Mouse (Mus musculus) intestine, postnatal 0 days (tissue): ENCODE data around the gene Chn2. TPM values are rescaled to one million over a fixed set of nuclear protein-coding genes. Genes with fewer than 3 reads are reported as not detected.

Source experiments
- ATAC-seq: fragments of 200-750 bp; cut with Nextera tagmentation; 2 replicates; pipeline ENCODE4 v1.8.0; 2017; ENCODE audit warnings: mild to moderate bottlenecking, moderate TSS enrichment, moderate library complexity
- H3K27ac ChIP-seq: fragments of 300-500 bp; sonication (generic); 2 replicates; pipeline ENCODE4 v1.5.1; 2014; ENCODE audit warnings: mild to moderate bottlenecking, low read depth, low read length, moderate library complexity
- H3K27me3 ChIP-seq: fragments of 300-500 bp; sonication (generic); replicated peaks from 2 replicates; pipeline ENCODE4 v1.6.1; 2014; ENCODE audit warnings: low read length, mixed read lengths; ENCODE audit not compliant: control insufficient read depth, insufficient read depth
- H3K36me3 ChIP-seq: fragments of 300-500 bp; sonication (generic); 2 replicates; pipeline ENCODE4 v1.6.1; 2014; ENCODE audit warnings: mild to moderate bottlenecking, moderate library complexity; ENCODE audit not compliant: control insufficient read depth, insufficient read depth
- H3K4me1 ChIP-seq: fragments of 300-500 bp; sonication (generic); replicated peaks from 2 replicates; pipeline ENCODE4 v1.6.1; 2014; ENCODE audit warnings: antibody characterized with exemption, low read length, mixed read lengths; ENCODE audit not compliant: control insufficient read depth, insufficient read depth
- H3K4me2 ChIP-seq: fragments of 300-500 bp; sonication (generic); replicated peaks from 2 replicates; pipeline ENCODE4 v1.6.1; 2014; ENCODE audit warnings: low read depth, mild to moderate bottlenecking, moderate library complexity
- H3K4me3 ChIP-seq: fragments of 300-500 bp; sonication (generic); 2 replicates; pipeline ENCODE4 v1.5.1; 2014; ENCODE audit warnings: low read depth, low read length
- H3K9ac ChIP-seq: fragments of 300-500 bp; sonication (generic); 2 replicates; pipeline ENCODE4 v1.6.1; 2014; ENCODE audit warnings: mild to moderate bottlenecking, low read depth, low read length
- H3K9me3 ChIP-seq: fragments of 300-500 bp; sonication (generic); 2 replicates; pipeline ENCODE4 v1.6.1; 2016; ENCODE audit warnings: mixed run types; ENCODE audit not compliant: control insufficient read depth
- CTCF ChIP-seq: sonication (generic); IDR thresholded peaks from 2 replicates; pipeline ENCODE4 v1.5.1; 2016; ENCODE audit warnings: low read depth, mild to moderate bottlenecking, control low read depth, antibody characterized with exemption, moderate library complexity
- WGBS: fragments of 180-500 bp; shearing (Covaris S2); extraction: QIAGEN DNeasy Blood & Tissue Kit; methylation state at CpG from one replicate; pipeline ENCODE4 v1.1.7; 2014; 5-methylcytosine and 5-hydroxymethylcytosine counted together
- polyA plus RNA-seq: library from polyadenylated mRNA; unstranded; fragments of >200 nt; fragmentation: Nextera tagmentation; extraction: Ambion mirVana; gene quantifications from 2 replicates; pipeline ENCODE4 v1.2.1, GENCODE M21; 2015

Gene Chn2
- polyA plus RNA-seq, 1 experiment from 2014 or later: 19.6 TPM

GRCm38 (mm10) chr6:54085009-54085408 is 45.7 kb downstream of the Chn2 start:
- peak; percentile 83 for ATAC-seq
- Histone ChIP-seq H3K9ac (no peak overlapping the region), H3K27me3 (no peaks in the 10 kb centered on the region), H3K36me3 (no peaks in the 10 kb centered on the region), H3K4me2 (no peak overlapping the region), H3K4me3 (no peak overlapping the region), H3K9me3 (no peaks in the 10 kb centered on the region), H3K27ac (no peak overlapping the region), H3K4me1 (no peaks in the 10 kb centered on the region)
- 67% methylated on average over 9 of the region's 9 CpGs for WGBS
- no peak for TF ChIP-seq CTCF

DNA sequence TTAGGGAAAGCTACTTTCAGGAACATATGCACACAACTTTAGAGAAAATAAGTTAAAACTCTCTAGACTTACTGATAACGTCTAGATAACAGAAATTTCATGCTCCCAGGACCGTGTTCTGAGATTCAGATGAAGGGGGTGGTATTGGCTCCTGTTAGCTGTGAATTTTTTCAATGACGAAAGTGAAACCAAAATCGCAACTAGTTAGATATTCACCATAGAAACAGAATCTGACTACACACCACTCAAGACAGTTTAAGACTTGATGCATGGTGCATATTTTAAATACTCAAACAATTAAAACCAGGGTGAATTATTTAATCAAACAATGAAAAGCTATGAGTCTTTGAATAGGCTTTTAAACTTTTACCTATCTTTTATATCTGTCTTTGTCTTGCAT is 48.8 kb downstream of the Chn2 start:
- TF ChIP-seq CTCF: no peak
- H3K36me3 ChIP-seq: no peaks in the 10 kb centered on the region
- no peaks in the 10 kb centered on the region for H3K4me1 ChIP-seq
- H3K9ac ChIP-seq: no peak overlapping the region
- WGBS: 48% methylated on average over 4 of the region's 4 CpGs
- H3K4me2 ChIP-seq: no peak overlapping the region
- H3K4me3 ChIP-seq: no peak overlapping the region
- H3K27me3 ChIP-seq: no peaks in the 10 kb centered on the region
- no peak overlapping the region for H3K27ac ChIP-seq
- no peaks in the 10 kb centered on the region for H3K9me3 ChIP-seq
- ATAC-seq: no peak

GRCm38 (mm10) chr6:54090822-54091221 is 51.5 kb downstream of the Chn2 start:
- Histone ChIP-seq H3K9me3 (no peaks in the 10 kb centered on the region), H3K27ac (no peak overlapping the region), H3K4me1 (no peaks in the 10 kb centered on the region), H3K9ac (no peak overlapping the region), H3K4me3 (no peak overlapping the region), H3K4me2 (no peak overlapping the region), H3K36me3 (no peaks in the 10 kb centered on the region), H3K27me3 (no peaks in the 10 kb centered on the region)
- 28% methylated on average over 3 of the region's 3 CpGs for WGBS
- ATAC-seq: no peak
- TF ChIP-seq CTCF: no peak

GRCm38 (mm10) chr6:54092920-54093319 is 53.6 kb downstream of the Chn2 start:
- Histone ChIP-seq H3K9ac (no peak overlapping the region), H3K4me2 (no peak overlapping the region), H3K4me3 (no peak overlapping the region), H3K4me1 (no peaks in the 10 kb centered on the region; the same call in 1 of the 2 replicates), H3K36me3 (no peaks in the 10 kb centered on the region), H3K27me3 (no peaks in the 10 kb centered on the region), H3K9me3 (no peaks in the 10 kb centered on the region), H3K27ac (no peak overlapping the region)
- 80% methylated on average over 3 of the region's 3 CpGs for WGBS
- no peak for ATAC-seq
- TF ChIP-seq CTCF: no peak

- Histone ChIP-seq H3K4me1 (no peaks in the 10 kb centered on the region; the same call in 1 of the 2 replicates), H3K4me3 (no peak overlapping the region), H3K27me3 (no peaks in the 10 kb centered on the region), H3K9ac (no peak overlapping the region), H3K36me3 (no peaks in the 10 kb centered on the region), H3K4me2 (no peak overlapping the region), H3K9me3 (no peaks in the 10 kb centered on the region), H3K27ac (no peak overlapping the region)
- peak; percentile 41; the same call in 1 of the 2 replicates for ATAC-seq
- 35% methylated on average over 6 of the region's 6 CpGs for whole genome bisulfite sequencing
- TF ChIP-seq CTCF: no peak
Measured at GRCm38 (mm10) chr6:54096147-54096761, 56.9 kb downstream of the Chn2 start.

GRCm38 (mm10) chr6:54096836-54097235 is 57.5 kb downstream of the Chn2 start:
- no peak overlapping the region for H3K9ac ChIP-seq
- H3K27me3 ChIP-seq: no peaks in the 10 kb centered on the region
- no peak overlapping the region for H3K27ac ChIP-seq
- H3K4me1 ChIP-seq: no peaks in the 10 kb centered on the region; the same call in 1 of the 2 replicates
- WGBS: 55% methylated on average over 7 of the region's 7 CpGs
- no peaks in the 10 kb centered on the region for H3K9me3 ChIP-seq
- no peaks in the 10 kb centered on the region for H3K36me3 ChIP-seq
- TF ChIP-seq CTCF: no peak
- no peak overlapping the region for H3K4me3 ChIP-seq
- ATAC-seq: no peak
- no peak overlapping the region for H3K4me2 ChIP-seq
